Mouse (Mus musculus) heart, postnatal 14 days (tissue): Measurements from ENCODE around the gene Tekt1. TPM values are rescaled to one million over a fixed set of nuclear protein-coding genes. Genes with fewer than 3 reads are reported as not detected.

Experiments
- DNase-seq, 2 experiments: peaks; one replicate each; pipeline ENCODE4 v3.0.0; 2021 to 2022
- intact Hi-C: fragments of 180-260 bp; cut with DNase I; formaldehyde crosslinking; loops from one replicate; pipeline ENCODE4 v1.15.1; 2025
- total RNA-seq, 2 experiments: library from RNA; stranded (reverse); gene quantifications; 2 replicates each; pipeline ENCODE4 v1.2.3; 2021

The Tekt1 gene
- total RNA-seq, 2 experiments from 2014 or later: 0.26 TPM; not detected in 1

DNA sequence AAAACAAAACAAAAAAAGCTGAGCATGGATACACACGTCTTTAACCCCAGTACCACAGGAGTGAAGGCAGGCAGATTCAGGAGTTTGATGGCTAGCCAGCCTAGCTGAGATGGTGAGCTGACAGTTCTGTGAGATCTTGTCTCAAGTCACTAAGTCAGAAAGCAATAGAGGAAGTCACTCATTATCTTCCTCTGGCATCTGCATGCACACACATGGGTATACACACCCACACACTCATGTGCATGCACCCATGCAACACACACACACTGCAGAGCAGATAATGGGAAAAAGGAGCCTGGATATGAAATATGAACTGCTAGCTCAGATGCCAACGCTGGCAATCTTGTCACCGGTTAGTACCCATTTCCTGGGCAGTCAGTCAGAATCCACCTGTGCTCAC, 31.0 kb upstream of the Tekt1 start:
- no peak for DNase-seq
- intact Hi-C loops: no loop called here

DNA sequence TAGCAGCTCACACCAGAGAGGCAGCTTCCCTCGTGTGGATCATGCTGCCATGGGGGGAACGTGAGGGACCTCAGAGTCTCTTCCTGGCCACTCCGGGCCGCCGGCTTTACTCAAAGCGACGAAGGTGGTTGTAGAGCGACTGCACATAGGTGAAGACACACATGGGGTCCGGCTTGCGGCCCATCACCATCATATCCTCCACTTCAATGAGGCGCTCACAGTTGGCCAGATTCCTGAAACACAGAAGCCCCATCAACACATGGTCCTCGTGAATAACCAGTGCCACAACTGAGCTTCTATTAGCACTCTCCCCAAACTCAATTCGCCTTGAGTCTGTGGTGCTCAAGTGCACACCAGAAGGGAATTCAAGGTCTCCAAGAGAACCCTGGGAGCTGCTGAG, 28.9 kb upstream of the Tekt1 start:
- intact Hi-C loops: no loop called here
- DNase-seq: no peak

DNA sequence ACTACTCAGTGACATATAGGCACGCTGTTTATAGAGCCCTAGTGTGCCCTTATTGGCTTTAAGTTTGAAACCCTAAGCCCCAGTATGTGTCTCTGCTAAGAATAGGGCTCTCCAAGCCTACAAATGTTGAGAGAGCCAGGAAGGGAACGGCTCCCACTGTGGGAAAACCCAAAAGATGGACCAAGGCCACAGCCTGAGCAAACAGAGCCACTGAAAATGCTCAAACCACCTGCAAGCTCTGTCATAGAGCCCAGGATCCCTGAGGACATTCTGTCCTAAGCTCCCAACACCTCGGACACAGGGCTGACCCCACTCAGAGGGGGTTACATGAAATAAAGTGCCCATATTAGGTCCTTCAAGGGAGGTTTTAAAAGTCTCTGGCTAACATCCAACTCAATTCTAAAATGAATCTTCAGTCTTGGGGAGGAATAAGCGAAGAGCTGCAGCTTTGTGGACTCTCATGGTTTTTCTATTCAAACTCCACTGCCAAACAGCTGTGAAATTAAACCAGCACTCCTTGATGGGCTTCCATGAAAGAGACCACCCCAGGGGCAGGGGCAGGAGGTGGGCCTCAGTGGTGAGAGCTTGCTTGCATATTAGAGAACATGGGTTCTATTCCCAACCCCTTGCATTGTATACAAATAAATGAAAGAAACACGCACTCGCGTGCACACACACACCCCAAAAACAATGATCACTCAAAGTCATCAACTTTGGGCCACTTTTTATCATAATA, 27.3 kb upstream of the Tekt1 start:
- DNase-seq: no peak
- intact Hi-C loops: no loop called here

DNA sequence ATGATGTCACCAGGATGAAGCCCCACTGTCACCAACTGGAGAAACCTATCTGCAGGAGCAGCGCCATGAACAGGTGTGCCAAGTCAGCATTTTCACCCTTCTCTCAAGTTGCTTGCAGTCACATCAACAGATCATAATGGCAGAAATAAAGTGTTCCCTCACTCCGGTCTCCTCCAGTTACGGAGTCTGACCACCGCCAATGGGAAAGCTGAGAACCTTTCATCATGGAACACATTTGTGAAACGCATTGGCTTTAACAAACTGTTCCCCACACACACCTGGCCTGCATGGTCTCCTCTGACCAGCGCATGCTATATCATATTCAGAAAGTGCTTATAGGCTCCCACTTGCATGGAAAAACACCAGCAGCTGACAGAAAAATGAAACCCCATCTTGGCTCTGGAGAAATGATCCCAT, 25.9 kb upstream of the Tekt1 start:
- intact Hi-C loops: no loop called here
- no peak for DNase-seq

DNA sequence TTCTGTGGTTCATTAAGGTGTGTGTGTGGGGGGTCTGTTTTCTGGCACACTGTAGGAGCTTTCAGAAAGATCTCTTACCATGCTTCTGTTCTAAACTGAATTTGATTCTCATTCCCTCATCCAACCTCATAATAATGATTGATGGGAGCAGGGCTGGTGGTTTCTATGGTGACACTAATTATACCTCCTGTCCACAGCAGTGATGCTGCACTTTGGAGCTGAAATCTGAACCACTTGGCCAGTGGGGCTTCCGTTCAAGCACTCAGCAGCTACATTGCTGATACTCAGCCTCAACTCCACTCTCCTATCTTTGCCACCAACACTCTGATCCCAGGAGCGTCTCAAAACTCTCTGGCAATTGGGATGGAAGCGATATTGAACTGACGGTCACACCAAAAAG, 17.1 kb upstream of the Tekt1 start:
- intact Hi-C loops: no loop called here

DNA sequence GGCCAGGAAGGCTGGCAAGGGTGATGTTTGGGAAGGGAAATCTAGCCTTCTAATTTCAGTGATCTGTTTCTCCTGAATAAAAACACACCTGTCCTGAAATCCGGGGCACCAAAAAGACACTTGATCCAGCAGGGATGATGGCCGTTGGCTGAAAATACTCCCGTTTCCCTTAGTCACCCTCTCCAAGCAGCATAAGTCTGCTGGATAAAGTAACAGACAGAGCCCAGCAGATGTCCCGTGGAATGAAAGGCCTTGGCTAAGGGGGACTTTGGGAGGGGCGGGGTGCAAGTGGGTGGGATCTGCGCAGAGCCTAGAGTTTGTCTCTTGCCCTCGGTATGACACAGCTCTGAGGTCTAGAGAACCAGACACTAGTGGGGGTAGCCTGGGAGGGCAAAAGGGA, 16.0 kb upstream of the Tekt1 start:
- DNase-seq: no peak

More for the DNA sequence above, 17.1 kb upstream of the Tekt1 start:
- no peak for DNase-seq

DNA sequence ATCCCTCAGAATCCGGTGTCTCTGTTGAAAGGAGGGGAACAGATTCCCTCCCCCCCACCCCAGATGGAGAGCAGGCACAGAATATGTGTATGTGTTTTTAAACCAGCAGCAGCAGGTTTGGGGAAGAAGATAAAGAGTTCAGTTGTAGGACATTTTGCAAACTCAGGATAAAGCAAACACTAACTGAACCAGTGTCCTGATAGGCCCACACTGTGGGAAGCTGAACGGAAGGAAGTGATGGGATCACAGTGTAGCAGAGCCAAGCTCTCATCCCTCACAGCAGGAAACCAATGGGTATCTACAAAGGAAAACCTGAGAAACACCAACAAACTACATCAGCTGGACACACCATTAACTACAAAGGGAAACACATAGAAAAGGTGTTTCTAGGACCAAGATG, 14.3 kb upstream of the Tekt1 start:
- DNase-seq: no peak
- intact Hi-C loops: no loop called here

More for the DNA sequence above, 16.0 kb upstream of the Tekt1 start:
- intact Hi-C loops: no loop called here

DNA sequence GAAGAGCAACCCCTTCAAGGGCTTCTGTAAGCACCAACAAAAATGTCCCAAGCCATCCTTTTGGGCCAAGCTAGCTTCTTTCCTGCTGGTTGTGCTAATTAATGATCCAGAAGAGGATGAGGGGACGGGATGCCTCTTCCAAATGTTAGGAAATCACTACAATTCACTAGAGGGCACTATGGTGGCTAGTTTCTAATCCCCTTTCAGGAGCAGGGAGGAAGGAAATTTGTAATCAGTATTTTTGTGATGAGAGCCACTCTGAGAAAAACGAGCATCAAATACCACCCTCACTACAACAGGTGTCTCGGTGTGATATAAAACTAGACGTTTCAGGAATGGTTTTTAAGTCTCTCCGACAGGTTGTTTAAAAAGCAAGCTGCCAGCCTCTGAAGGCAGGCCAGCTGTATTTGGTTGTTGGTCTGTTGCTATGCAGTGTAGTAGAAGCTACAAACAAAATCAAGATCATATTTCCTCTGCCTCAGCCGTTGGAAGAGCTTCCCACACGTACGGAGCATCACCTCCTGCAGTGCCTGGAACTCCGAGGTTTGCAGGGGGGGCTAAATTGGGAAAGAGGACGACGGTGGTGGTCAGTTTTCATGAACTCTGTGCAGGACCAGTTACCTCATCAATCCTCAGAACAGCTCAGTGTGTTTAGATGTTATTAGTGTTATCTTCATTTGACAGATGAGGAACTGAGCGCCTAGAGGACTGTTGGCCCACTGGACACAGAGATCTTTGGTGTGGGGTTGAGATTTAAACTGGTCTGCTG, 7.8 kb upstream of the Tekt1 start:
- no peak for DNase-seq
- intact Hi-C loops: loop anchor here (1.0 kb wide), 1 partner anchor 58 kb away; no protein-coding TSS in a partner anchor

DNA sequence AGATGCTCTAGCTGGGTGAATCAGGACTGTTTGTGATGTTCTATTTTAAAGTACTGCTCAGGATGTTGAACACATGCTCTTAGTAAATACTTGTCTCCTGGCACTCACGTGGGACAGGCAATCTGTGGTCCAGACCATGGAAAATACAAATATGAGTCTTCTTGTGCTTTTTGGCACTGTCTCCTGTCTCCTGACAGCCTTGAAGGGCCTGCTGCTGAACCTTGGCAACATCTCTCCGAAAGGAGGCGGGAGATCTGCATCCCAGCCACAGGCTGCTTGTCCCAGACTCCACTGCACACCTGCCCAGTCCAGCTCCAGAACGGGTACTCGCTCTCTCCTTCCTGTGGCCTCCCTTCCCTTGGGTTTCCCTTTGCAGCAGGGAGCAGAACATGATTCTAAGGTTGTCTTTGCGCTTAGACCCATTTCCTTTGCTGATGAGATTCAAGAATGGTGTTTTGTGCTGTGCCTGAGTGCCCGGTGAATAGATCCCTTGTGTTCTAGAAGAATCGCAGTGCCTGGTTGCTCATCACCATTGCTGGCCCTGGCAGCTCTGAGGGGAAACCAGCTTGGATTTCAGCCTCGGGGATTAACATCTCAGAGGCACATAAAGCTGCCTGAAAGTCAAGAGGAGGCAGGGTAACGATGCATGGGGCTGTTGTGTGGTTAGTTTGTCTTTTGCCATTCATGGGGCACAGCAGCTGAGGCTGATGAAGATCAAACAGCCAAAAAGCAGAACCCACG, 5.9 kb upstream of the Tekt1 start:
- intact Hi-C loops: no loop called here
- DNase-seq: no peak

DNA sequence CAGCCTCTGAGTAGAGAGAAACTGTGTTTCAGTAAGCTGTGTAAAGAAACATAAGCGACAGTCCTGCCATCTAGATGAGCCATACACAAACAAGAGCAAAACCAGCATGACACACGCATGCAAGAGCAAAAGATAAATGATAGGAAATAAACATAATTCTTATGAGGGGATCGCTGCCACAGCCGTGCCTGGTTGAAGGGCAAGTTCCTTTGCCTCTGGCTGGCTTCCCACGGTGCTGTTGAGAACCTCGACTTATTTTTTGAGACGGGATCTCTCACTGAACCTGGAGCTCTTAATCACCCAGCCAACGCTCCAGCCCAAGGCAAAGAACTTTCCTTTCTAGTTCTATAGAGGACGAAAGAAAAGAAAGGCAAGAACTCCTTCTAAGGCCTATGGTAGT, 3.9 kb upstream of the Tekt1 start:
- no peak for DNase-seq
- intact Hi-C loops: no loop called here

DNA sequence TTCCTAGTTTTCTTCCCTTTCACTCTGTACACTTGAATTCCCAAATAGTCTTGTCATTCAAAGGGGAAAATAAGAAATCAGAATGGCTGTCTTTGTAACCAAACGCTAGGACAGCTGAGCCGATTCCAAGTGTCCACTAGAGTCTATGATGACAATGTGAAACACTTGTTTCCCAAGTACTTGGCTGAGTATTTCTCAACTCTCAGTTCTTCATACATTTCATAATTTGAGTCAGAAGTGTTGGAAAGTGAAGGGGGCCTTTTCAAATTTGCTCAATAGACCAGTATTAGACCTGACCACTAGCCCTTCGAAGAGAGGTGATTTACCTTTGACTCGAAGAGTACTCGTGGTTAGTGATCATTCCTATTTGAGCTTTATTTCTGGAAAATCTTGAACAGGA, 2.3 kb upstream of the Tekt1 start:
- intact Hi-C loops: no loop called here
- DNase-seq: no peak

DNA sequence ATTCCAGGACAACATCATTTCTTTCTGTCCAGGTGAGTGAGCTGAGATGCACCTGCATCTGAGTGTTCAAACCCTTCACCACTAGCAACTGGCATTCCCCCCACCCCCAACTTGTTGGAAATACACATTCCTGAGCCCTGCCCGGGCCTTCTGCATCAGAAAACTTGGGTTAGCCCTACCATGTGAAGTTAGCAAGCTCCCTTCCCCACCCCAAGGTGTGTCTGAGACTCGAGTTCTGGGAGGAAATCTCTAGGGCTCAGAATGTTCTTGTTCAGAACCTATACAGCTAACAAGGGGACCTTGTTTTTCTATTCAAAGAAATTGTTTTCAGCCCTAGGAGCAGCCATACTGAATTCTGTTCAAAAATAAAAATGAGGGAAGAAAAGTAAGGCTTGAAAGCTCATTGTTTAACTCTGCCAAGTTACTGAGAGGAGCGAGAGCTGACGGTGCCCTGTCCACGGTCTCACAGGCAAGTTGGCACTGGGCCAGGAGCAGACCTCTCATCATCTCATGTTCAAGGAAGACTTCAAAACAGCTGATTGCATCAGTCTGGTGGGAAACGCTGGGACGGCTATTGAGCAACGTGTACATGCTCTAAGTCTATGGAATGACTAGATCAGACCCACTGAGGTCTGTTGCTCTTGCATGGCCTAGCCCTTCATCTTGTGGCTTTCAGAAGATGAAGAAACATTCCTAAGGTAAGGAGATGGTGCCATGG, 1.4 kb upstream of the Tekt1 start:
- intact Hi-C loops: no loop called here
- DNase-seq: no peak

DNA sequence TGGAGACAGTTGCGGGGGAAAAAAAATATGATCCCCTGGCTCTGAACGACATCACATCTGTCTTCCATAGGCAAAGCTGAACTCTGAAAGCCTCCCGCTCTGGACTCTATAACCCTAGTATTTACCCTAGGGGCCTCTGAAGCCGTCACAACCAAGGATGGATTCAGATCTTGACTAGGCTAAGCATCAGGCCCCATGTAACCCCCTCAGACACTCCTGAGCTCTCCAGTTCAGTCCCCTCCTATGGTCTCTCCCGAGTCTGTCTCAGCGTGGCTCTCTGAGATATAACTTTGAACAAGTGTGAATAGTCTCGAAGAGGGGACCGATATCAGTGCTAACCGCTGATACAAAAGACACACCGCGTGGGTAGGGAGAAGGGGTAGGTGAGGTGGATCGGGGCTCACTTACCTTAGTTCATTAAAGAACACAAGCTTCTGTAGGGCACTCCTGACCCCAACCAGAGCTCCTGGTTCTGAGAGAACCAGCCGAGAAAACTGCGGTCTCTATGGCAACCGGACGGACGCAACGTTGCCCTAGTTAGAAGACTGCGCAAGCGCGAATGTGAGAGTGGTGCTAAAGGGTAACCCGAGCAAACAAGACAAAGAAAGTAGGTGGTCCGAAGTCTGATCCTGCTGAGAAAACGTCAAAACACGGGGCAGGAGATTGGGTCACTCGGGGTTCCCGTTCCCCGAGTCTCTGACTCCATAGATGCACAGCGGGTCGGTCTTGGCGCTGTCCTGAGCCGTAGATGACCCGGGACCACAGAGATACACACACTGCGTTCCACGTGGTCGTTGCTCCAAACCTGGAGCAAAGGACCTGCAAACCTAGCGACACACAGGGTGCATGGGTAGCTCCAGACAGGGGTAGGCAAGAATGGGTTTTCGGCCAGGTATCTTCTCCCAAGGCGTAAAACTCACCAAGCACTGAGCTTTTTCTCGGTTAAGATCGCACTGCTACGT, 576 bp downstream of the Tekt1 start:
- intact Hi-C loops: no loop called here
- DNase-seq: peak; percentile 43 to 63

DNA sequence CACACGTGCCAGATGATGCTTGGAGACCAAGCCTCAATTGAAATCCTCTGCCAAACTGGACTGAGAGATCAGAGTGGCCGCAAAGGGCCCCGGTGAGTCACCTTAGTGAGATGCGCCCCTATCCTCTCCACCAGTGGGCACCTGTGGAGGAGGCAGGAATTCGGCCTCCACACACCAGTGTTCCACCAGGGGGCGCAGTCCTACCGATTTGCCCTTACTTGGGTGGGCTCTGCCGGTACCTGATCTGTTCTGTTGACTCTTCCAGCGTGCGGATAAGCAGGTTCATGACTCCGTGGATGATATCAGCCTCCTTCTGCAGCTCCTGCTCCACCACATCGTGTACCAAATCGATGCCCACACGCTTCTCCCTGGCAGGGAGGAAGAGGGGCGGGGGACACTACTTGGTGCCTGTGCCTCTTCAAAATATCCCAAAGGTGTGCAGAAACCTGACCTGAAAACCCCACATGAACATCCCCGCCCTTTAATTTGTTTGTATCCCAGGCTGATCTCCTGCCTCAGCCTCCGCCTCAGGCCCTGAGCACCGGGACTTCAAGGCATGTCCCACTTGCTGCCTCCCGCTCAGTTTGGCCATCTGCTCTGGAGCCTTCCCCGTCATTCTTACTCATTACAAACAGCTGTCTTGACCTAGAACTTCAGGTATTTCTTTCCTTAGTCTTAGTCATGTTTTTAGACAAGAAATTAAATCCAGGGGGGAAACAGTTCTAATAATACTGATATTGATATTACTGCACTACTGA, 7.1 kb downstream of the Tekt1 start:
- DNase-seq: peak; percentile 82 to 86
- intact Hi-C loops: loop anchor here (1.0 to 10.0 kb wide), 3 partner anchors 73 to 370 kb away; no protein-coding TSS in a partner anchor

DNA sequence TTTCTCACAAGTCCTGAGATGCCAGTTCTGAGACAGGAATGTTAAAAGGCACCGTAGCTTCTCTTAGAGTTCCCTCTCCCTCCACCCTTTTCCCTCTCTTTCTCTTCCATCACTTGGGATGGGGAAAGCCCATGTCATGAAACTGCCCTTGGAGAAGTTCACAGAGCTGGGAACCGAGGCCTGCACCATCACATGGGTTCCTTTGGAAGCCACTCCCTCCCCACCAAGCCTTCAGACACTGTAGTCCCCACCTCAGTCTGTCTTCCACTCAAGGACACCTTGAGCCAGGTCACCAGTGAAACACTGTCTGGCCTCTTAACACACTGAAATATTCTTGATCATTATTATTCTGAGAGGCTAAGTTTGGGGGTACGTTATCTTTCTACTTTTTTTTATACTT, 9.1 kb downstream of the Tekt1 start:
- intact Hi-C loops: loop anchor here (5.0 to 10.0 kb wide), 2 partner anchors 209 to 372 kb away; no protein-coding TSS in a partner anchor
- no peak for DNase-seq

DNA sequence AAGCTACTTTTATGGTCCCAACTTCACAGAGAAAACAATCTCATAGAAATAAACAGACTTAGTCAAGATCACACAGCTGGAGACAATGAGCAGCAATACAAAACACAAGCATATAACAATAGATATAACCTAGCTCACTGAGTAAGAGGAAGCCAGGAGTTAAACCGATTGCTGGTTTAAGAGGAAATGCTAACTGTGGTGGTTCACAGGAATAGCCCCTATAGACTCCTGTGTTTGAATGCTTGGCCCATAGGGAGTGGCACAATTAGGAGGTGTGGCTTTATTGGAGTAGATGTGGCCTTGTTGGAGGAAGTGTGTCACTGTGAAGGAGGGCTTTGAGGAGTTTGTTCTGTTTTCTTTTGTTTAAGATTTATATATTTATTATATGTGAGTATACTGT, 10.0 kb downstream of the Tekt1 start:
- intact Hi-C loops: loop anchor here (5.0 to 10.0 kb wide), 2 partner anchors 210 to 373 kb away; no protein-coding TSS in a partner anchor
- DNase-seq: no peak

DNA sequence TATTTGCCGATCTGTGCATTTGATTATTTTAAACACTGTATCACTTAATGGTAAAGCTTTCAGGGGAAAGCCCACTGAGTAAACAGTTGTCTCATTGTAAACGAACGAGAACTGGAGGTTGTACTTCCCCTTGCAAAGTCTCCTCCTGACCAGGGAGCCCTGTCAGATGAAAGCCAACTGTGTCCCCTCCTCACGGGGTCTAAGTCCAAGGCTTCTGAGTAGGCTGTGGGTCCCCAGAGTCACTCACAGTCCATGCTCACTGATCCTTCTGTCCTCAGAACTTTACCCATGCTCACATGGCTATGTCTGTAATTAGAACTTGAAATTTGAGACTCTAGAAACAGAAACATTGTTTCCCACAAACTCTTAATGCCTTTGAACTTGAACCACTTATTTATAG, 12.6 kb downstream of the Tekt1 start:
- no peak for DNase-seq
- intact Hi-C loops: loop anchor here (5.0 to 10.0 kb wide), 2 partner anchors 213 to 375 kb away; no protein-coding TSS in a partner anchor

DNA sequence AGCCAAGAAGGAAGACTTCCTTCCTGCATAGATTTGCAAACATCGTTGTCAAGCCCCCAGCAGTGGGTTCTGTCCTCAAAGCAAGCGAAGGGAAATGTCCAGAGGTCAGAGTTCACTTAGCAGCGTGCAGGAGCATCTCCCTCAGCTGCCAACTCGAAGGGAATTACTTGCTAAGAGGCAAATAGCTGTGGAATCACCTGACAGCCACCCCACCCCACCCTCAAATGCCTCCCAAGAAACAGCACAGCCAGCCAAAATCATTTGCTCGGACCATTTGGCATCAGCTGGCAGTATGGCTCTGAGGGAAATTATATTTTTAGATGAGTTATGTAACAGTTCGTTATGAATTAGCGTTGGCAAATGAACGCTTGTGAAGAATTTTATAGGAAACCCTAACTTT, 13.2 kb downstream of the Tekt1 start:
- intact Hi-C loops: no loop called here
- DNase-seq: no peak
